Mouse (Mus musculus): Measurements from ENCODE around the gene Ddx1. TPM values are rescaled to one million over a fixed set of nuclear protein-coding genes. Genes with fewer than 3 reads are reported as not detected.

Gene Ddx1
- total RNA-seq (2021): 10 to 100 TPM; 82.5 to 90.3 TPM

- peak; percentile 78 to 86 for DNase-seq
- intact Hi-C loops (cut with DNase I): no loop called here
These were observed at the start of gene Ddx1 for GRCm38 (mm10) chr12:13248691-13249572. TSS of gene Ddx1 (minus strand) at chr12:13249213.

DNA sequence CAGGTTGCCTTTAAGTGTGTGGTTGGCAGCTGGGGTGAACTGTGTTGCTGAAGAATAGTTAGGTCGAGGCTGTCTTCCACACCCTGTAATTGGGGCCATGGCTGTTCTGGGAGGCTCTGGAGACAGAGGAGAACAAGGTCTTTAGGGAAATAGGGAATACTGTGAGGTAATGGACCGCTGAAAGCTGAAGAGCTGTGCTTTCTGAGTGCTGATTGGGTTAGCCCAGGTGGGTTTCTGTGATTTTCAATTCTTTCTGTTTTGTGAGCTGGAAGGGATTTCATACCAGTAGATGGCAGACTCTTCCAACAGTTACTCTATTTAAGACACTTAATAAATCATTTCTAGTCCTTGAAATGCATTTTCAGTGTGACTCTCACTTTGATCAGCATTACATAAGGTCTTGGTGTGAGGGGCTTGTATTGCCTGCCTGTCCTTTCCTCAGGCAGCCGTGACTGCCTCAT lies 44.4 kb upstream of the Ddx1 start:
- intact Hi-C loops (cut with DNase I): no loop called here
- DNase-seq: no peak

DNA sequence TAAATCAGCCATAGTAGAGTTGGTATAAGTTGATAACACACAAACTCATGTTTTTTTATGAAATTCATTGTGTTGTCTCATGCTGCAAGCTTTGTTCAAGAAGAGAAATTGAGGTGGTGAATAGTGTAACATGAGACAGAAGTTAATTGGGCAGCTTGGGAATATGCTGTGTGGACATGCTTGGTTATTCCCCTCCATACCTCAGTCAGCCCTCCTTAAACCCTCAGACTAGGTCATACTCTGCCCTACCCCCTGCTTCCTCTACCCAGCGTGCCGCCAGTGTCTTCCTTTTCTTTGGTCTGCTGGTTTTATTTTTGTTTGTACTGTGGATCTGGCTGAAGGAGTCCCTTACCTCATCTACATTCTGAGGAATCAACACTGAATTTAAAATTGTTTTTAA lies 42.4 kb upstream of the Ddx1 start:
- DNase-seq: no peak
- intact Hi-C loops (cut with DNase I): no loop called here

DNA sequence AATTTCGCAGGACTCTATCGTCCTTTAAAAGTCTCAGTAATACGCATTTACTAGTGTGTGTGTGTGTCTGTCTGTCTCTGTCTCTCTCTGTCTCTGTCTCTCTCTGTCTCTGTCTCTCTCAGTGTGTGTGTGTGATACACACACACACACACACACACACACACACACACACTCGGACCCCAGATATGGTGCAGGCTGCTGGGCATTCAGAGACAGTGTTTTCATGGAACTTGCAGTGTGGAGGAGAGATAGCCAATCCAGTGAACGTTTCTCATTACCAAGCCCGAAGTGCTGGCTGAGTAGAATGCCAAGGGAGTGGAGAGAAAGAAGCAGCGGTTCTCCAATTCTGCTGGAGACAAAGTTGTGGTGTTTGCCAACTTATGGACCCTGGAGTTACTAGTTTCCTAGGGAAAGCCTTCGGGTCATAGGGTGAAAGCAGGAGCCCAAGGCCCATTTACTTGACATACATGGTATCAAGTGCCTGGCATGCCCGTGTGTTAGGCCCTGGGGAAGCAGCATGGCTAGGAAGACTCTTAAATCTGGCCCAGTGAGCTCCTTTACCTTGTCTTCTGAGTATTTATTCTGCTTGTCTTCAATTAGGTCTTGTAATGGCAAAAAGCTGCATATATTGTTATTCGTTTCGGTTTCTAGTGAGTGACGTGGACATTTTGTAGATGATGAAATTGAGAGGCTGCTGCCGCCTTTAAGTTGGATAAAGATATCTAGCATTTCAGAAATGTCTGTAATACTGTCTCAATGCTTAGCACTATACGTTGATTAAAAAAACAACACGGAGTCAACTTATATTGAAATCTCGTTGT lies 20.8 kb upstream of the Ddx1 start:
- peak in 1 of 2 experiments; percentile 2 for DNase-seq
- intact Hi-C loops (cut with DNase I): no loop called here

DNA sequence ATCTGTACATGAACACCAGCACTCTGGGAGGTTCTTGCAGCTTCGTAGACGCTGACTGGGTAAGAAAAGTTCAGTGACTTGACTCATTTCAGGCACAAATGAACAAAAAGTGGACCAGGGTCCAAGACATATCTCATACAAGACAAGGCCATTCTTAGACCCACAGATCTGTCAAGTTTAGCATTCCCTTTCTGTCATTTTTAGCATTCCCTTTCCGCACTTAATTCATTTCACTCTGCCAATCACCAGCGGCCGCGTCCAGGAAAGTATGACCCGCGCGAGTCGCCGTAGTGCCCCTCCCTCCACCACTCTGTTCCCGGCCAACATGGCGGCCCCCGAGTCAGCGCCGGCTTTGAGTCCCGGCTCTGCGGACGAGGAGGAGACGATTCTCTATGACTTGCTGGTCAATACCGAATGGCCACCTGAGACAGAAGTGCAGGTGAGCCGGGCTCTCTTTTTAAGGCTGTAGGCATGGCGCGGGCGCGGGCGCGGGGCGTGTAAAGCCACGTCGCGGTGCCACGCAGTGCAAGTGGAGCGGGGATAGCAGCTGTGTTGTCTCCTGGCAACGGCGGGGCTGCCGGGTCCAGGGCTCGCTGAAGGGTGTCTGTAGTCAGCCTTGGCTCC lies 19.9 kb upstream of the Ddx1 start, which contains the start of gene Nbas:
Nbas (plus strand) TSS at position 308 of the 624 bp plus-strand sequence.
- intact Hi-C loops (cut with DNase I): no loop called here
- peak; percentile 86 to 90 for DNase-seq

GRCm38 (mm10) chr12:13268412-13268811 lies 19.4 kb upstream of the Ddx1 start:
- DNase-seq: no peak
- intact Hi-C loops (cut with DNase I): no loop called here

- no peak for DNase-seq
- intact Hi-C loops (cut with DNase I): no loop called here
These were observed 6.7 kb upstream of the Ddx1 start for GRCm38 (mm10) chr12:13255701-13256100.

- intact Hi-C loops (cut with DNase I): no loop called here
- DNase-seq: peak in 1 of 2 experiments; percentile 7
These were observed 6.1 kb upstream of the Ddx1 start for GRCm38 (mm10) chr12:13255068-13255467.

DNA sequence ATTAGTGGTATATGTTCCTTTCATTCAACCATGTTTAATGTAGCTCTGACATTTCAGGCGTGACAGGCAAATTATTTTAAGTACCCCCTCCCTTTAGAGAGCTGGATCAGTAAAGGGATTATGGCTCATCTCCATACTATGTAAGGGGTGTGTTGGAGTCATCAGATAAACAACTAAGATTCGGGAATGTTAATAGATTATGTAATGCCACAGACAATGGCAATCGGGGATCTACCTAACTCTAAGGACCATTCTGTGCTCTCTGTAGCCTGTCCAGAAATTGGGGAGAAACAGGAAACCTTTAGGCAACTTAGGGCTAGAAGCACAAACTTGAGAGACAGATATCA lies 533 bp upstream of the Ddx1 start:
- intact Hi-C loops (cut with DNase I): no loop called here
- no peak for DNase-seq

GRCm38 (mm10) chr12:13242453-13242852 lies 6.6 kb downstream of the Ddx1 start:
- intact Hi-C loops (cut with DNase I): no loop called here
- no peak for DNase-seq

- intact Hi-C loops (cut with DNase I): loop anchor here (5.0 kb wide), 1 partner anchor 441 kb away; no protein-coding TSS in a partner anchor
These were observed 30.9 kb downstream of the Ddx1 start for GRCm38 (mm10) chr12:13218101-13218514.

GRCm38 (mm10) chr12:13217568-13217967 lies 31.4 kb downstream of the Ddx1 start:
- intact Hi-C loops (cut with DNase I): loop anchor here (5.0 kb wide), 1 partner anchor 440 kb away; no protein-coding TSS in a partner anchor

More at GRCm38 (mm10) chr12:13218101-13218514, 30.9 kb downstream of the Ddx1 start:
- DNase-seq: no peak

GRCm38 (mm10) chr12:13216501-13217103 lies 32.4 kb downstream of the Ddx1 start:
- intact Hi-C loops (cut with DNase I): loop anchor here (5.0 kb wide), 1 partner anchor 439 kb away; no protein-coding TSS in a partner anchor
- no peak for DNase-seq

More at GRCm38 (mm10) chr12:13217568-13217967, 31.4 kb downstream of the Ddx1 start:
- no peak for DNase-seq

DNA sequence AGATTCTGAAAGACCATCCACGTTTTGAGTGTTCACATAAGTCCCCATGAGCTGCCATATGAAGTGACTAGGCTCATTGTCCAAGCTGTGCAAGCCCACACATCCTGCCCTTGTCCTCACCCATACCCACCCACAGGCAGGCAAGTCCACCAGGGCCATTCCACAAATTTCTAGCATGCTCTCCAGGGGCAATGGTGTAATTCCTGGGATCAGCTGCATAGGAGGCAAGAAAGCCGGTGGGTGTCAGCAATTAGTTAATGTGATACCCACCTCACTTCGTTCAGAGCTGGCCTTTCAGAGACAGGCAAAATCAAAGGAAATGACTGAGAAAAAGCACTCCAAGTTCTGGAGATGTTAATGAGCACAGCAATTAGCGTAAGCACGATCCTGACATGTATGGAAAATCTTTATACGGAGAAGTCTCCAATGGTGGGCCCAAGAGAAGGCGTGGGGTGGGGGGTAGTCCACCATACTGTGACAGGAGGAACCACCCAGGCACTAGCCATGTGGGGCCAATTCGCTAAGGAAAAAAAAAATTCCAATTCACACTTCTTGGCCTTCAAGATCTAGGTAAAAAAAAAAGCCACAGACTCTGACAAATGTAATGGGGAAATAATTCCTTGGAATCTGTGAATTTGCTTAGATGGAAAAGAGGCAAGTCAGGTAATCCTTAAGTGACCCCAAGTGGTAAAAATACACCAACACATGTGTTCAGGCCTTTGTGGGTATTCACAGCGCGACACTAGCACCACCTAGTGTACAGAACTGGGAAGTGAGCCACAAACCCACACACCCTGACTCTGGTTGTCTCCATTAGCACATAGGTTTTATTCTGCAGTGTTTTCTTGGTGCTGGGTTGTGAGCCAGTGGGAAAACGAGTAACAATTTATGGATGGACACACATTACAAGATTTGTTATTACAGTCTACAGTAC lies 34.4 kb downstream of the Ddx1 start:
- intact Hi-C loops (cut with DNase I): loop anchor here (1.0 to 5.0 kb wide), 8 partner anchors 32 to 890 kb away; no protein-coding TSS in a partner anchor
- peak; percentile 84 to 85 for DNase-seq

- intact Hi-C loops (cut with DNase I): no loop called here
- DNase-seq: peak; percentile 61 to 64
These were observed 37.1 kb downstream of the Ddx1 start for GRCm38 (mm10) chr12:13211746-13212482.

DNA sequence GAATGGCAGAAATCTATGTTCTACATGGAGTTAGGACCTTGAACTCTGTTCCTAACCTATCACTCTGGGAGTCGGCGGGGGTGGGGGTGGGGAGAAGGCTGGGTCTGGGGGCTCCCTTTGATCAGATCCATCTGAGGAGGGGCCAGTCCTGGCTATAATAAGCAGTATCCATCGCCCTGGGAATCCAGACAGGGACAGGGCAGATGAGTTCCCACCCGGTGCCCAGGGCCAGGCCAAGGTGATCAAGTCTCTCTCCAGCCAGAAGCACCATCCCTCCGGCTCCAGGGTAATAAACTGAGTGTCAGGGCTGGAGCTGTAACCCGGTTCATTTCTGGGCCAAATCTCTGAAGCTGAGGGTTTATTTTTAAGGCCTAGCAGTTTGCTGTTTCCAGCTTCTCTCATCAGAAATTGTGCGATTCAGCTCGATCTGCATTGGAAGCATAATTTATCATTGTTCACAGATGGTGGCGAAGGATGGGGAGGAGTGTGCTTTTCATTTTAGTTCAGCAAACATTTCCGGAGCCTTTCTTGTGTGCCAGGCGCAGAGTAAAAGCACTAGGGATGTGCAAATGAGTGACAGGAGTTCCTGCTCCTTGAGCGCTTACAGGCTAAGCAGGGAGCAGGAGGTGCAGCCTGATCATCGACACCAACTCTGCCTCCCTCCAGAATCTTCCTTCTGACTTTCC lies 39.2 kb downstream of the Ddx1 start:
- intact Hi-C loops (cut with DNase I): no loop called here
- DNase-seq: no peak

DNA sequence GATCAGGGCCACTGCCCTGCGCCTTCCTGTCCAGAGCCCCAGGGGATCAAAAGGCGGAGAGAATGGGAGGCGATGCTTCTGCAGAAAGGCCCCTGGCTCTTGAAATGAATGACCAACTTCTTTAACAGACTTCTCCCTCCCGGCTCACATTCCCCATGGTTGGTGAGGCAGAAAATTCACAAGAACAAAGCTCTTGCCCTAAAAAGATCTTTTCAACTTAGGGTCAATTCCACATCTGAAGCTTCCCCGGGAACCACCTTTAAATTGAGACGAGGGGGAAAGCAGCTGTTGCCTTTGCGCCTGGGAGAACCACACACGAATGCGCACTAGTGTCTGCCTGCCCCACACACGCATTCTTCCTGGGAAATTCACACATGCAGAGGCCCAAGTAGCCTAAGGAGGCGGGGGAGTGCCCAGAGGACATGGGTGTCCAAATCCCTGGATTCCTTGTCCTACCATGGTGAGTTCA lies 40.0 kb downstream of the Ddx1 start:
- DNase-seq: no peak
- intact Hi-C loops (cut with DNase I): no loop called here

DNA sequence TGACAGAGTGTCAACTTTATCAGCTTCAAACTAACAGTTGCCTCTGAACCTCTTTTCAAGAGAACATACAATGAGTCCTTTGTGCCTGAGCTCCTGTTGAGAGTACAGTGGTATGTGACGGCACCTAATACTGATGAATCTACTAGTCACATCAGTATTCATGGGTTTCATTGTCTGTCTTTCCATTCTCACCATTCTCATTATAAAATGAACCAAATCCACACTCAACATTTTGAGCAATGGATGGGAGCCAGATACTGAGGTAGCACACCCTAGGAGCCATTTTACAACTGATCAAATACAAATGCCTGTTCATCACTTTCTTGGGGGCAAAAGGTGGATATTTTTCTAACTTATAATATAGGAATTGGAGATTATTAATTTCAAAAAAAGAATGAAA lies 40.5 kb downstream of the Ddx1 start:
- no peak for DNase-seq
- intact Hi-C loops (cut with DNase I): no loop called here

Measured in heart, postnatal 36 days (tissue).